Mouse (Mus musculus) forebrain, embryonic 11.5 days (tissue): ENCODE data around the gene Ptms. TPM values are rescaled to one million over a fixed set of nuclear protein-coding genes. Genes with fewer than 3 reads are reported as not detected.

Experiments used
- ATAC-seq: fragments of 200-750 bp; cut with Nextera tagmentation; replicated peaks from 2 replicates; pipeline ENCODE4 v1.8.0; 2017; ENCODE audit warnings: moderate TSS enrichment; ENCODE audit not compliant: low FRiP score
- DNase-seq: peaks from one replicate; pipeline ENCODE4 v3.0.0-alpha.2; 2017; ENCODE audit warnings: low spot score
- H3K27ac ChIP-seq: fragments of 300-500 bp; sonication (generic); 2 replicates; pipeline ENCODE4 v1.5.1; 2014; ENCODE audit warnings: low read depth, low read length
- H3K27me3 ChIP-seq: fragments of 300-500 bp; sonication (generic); 2 replicates; pipeline ENCODE4 v1.6.1; 2014; ENCODE audit warnings: mild to moderate bottlenecking, low read length, mixed read lengths; ENCODE audit not compliant: control insufficient read depth, insufficient read depth
- H3K36me3 ChIP-seq: fragments of 300-500 bp; sonication (generic); 2 replicates; pipeline ENCODE4 v1.6.1; 2014; ENCODE audit warnings: mild to moderate bottlenecking, low read length, moderate library complexity, mixed read lengths; ENCODE audit not compliant: control insufficient read depth, insufficient read depth
- H3K4me1 ChIP-seq: fragments of 300-500 bp; sonication (generic); replicated peaks from 2 replicates; pipeline ENCODE4 v1.6.1; 2014; ENCODE audit warnings: low read length, mixed read lengths; ENCODE audit not compliant: control insufficient read depth, insufficient read depth
- H3K4me2 ChIP-seq: fragments of 300-500 bp; sonication (generic); 2 replicates; pipeline ENCODE4 v1.6.1; 2014; ENCODE audit warnings: low read depth, mild to moderate bottlenecking, low read length, moderate library complexity, mixed read lengths; ENCODE audit not compliant: severe bottlenecking
- H3K4me3 ChIP-seq: fragments of 300-500 bp; sonication (generic); 2 replicates; pipeline ENCODE4 v1.5.1; 2014; ENCODE audit warnings: low read depth, low read length
- H3K9ac ChIP-seq: fragments of 300-500 bp; sonication (generic); 2 replicates; pipeline ENCODE4 v1.6.1; 2014; ENCODE audit warnings: low read length
- H3K9me3 ChIP-seq: fragments of 300-500 bp; sonication (generic); 2 replicates; pipeline ENCODE4 v1.6.1; 2016; ENCODE audit warnings: low read length, mixed read lengths; ENCODE audit not compliant: control insufficient read depth
- WGBS: fragments of 180-500 bp; shearing (Covaris S2); extraction: QIAGEN DNeasy Blood & Tissue Kit; methylation state at CpG from one replicate; pipeline ENCODE4 v1.1.7; 2014; 5-methylcytosine and 5-hydroxymethylcytosine counted together
- polyA plus RNA-seq: library from polyadenylated mRNA; unstranded; fragments of >200 nt; fragmentation: Nextera tagmentation; extraction: Ambion mirVana; gene quantifications from 2 replicates; pipeline ENCODE4 v1.2.1, GENCODE M21; 2014

Ptms gene
- polyA plus RNA-seq, 1 experiment from 2014 or later: 369 TPM

DNA sequence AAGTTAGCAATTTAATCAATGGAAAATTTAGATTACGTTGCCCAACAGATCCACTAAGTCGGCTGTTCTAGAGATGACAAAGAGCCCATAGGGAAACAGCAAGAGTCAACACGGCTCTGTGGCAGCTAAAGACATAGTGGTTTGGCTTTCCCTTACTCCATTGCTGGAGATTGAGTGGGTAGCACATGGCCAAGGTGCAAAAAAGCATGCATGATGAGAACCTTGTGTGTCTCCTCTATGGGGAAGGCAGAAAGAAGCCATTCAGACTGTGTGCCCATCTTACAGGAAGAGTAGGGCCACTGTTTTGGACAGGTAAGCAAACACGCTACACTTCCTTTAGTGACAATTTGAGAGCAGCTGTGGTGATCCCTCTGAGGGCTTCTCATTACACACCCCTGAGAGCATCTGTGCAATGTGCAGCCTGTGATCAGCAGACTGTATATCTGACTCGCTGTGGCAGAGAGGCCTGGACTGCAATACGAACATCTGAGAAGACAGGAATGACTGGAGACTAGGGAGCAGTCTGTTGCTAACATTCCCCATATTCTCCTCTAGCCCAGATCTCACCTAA is 31.3 kb downstream of the Ptms start:
- H3K9ac ChIP-seq: no peak overlapping the region
- no peaks in the 10 kb centered on the region for H3K9me3 ChIP-seq
- no peaks in the 10 kb centered on the region for H3K36me3 ChIP-seq
- H3K27me3 ChIP-seq: no peaks in the 10 kb centered on the region
- H3K27ac ChIP-seq: no peak overlapping the region
- H3K4me2 ChIP-seq: no peak overlapping the region
- ATAC-seq (no peak), DNase-seq (no peak)
- 91% methylated on average over 6 of the region's 6 CpGs for WGBS
- no peaks in the 10 kb centered on the region for H3K4me1 ChIP-seq
- no peak overlapping the region for H3K4me3 ChIP-seq

DNA sequence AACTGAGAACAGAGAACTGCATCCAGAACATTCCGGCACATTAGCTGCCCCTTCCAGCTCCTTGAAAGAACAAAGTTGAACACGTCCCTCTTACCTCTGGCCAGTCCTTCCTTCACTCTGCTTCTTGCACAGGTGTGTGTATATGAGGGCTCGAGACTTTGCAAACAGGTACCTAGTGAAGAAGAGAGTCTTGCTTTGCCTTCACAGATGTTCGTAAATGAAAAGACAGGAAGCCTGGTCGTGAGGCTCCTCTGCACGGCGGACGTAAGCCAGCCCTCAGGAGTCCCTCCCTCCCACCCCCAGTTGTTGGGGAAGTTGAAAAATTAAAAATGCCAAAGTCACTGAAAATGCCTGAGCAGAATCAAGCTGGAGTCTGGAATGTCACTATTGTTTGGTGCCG is 31.9 kb downstream of the Ptms start, which contains the start of gene Cd4:
Cd4 (minus strand) TSS at position 236 of the 400 bp plus-strand sequence.
- H3K4me1 ChIP-seq: no peaks in the 10 kb centered on the region
- H3K4me2 ChIP-seq: no peak within 1 kb of the TSS
- no peaks in the 10 kb centered on the region for H3K36me3 ChIP-seq
- whole genome bisulfite sequencing: 88% methylated on average over 9 of the region's 9 CpGs
- DNase-seq (no peak), ATAC-seq (no peak)
- no peak within 1 kb of the TSS for H3K9ac ChIP-seq
- H3K27me3 ChIP-seq: no peaks in the 10 kb centered on the region
- H3K9me3 ChIP-seq: no peaks in the 10 kb centered on the region
- no peak within 1 kb of the TSS for H3K4me3 ChIP-seq
- H3K27ac ChIP-seq: no peak within 1 kb of the TSS

DNA sequence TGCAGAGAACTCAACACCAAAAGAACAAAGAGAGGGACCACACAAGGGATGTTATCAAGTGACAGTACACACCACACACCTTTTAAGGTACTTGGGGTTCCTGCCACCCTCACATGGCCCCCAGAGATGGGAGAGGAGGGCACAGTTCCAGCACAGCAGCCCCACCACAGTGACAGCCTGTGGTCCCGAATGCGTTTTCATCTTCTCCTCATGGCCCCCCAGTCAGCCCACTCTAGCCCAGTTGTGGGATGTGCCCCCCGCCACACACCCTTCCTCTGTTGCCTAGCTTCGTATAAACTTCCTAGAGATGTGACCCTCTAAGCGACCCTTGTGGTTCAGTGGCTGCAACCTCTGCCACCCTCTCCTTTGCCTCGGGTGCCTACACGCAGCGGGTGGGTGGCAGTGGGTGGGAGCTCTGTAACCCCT is 33.9 kb downstream of the Ptms start:
- ATAC-seq: no peak
- Histone ChIP-seq H3K4me2 (no peak overlapping the region), H3K4me1 (no peaks in the 10 kb centered on the region), H3K36me3 (no peaks in the 10 kb centered on the region), H3K4me3 (no peak overlapping the region), H3K9ac (no peak overlapping the region), H3K9me3 (no peaks in the 10 kb centered on the region), H3K27ac (no peak overlapping the region), H3K27me3 (no peaks in the 10 kb centered on the region)
- 89% methylated on average over 8 of the region's 8 CpGs for WGBS
- no peak for DNase-seq

DNA sequence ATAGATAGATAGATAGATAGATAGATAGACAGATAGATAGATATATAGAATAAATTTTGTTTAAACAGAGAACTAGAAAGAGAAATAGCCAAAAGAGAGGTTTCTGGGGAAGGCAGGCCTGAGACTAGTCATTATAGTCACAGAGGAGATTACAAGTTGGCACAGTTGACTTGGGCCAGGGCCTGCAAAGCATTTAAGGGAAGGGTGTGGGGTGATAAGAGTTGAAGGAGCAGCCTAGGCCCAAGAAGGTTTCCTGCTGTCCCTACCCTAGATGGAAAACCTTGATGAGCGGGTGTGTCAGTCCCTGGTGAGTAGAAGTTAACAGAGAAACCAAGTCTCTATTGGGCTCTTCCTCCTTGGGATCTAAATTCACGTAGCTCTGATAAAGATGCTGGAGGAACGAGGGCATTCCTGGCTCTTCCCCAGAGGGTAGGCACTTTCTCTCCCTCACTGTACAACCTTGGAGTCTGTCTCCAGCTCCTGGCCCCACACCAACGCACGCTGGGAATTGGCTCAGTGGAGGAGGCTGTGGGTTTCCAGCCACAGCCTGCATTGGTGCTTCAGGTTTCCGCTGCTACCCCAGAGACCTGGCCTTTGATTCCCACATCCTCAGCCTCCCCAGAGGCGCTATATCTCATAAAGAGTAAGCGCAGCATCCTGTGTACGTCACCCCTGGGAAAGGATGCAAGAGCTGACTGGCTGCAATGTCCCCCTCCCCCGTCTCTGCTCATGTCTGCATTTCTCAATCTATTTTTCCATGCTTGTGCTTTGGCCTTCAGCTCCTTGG is 35.0 kb downstream of the Ptms start:
- Histone ChIP-seq H3K9ac (no peak overlapping the region), H3K36me3 (no peaks in the 10 kb centered on the region), H3K9me3 (no peaks in the 10 kb centered on the region), H3K27me3 (no peaks in the 10 kb centered on the region), H3K27ac (no peak overlapping the region), H3K4me1 (no peaks in the 10 kb centered on the region), H3K4me3 (no peak overlapping the region), H3K4me2 (no peak overlapping the region)
- DNase-seq: no peak
- no peak for ATAC-seq
- WGBS: 86% methylated on average over 10 of the region's 10 CpGs

DNA sequence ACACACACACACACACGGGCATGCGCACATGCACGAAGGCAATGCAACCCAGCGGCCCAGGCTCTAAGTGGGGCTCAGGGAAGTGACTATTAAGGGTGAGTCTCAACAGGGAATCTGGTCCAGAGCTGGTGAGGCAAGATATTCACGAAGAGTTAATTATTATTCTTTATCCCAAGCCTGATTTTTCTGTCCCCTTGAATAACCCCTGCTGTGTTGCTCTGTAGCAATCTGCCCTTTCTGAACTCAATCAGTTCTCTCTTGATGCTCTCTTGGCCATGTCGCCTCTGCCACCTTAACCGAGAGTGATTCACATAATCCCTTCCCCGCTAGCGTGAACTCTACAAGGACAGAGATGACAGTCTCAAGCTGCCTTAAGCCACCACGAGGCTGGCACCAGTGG is 36.6 kb downstream of the Ptms start:
- Histone ChIP-seq H3K4me2 (no peak overlapping the region), H3K9ac (no peak overlapping the region), H3K27me3 (no peaks in the 10 kb centered on the region), H3K36me3 (no peaks in the 10 kb centered on the region), H3K4me1 (no peaks in the 10 kb centered on the region), H3K27ac (no peak overlapping the region), H3K9me3 (no peaks in the 10 kb centered on the region), H3K4me3 (no peak overlapping the region)
- 72% methylated on average over 10 of the region's 10 CpGs for WGBS
- DNase-seq (no peak), ATAC-seq (no peak)

DNA sequence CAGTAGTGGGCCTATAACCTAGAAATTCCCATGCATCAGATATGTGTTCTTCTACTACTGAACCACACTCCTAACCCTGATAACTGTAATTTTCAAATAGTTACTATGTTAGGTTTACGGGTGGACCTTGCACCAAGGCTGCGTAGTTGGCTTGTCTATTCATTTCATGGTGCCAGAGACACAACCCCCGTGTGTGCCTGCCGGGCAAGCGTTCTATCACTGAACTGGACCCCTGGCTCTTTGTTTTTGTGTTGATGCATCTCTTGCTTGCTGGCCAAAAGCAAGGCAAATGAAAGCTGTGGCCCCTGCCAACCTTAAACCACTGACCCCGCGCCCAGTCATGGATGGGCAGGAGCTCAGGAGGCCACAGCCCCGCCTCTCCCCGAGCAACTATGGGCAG is 38.1 kb downstream of the Ptms start:
- DNase-seq (no peak), ATAC-seq (no peak)
- H3K9me3 ChIP-seq: no peaks in the 10 kb centered on the region
- H3K4me2 ChIP-seq: no peak overlapping the region
- 92% methylated on average over 9 of the region's 9 CpGs for WGBS
- H3K27me3 ChIP-seq: no peaks in the 10 kb centered on the region
- no peak overlapping the region for H3K4me3 ChIP-seq
- no peak overlapping the region for H3K9ac ChIP-seq
- H3K36me3 ChIP-seq: no peaks in the 10 kb centered on the region
- H3K27ac ChIP-seq: no peak overlapping the region
- no peaks in the 10 kb centered on the region for H3K4me1 ChIP-seq

DNA sequence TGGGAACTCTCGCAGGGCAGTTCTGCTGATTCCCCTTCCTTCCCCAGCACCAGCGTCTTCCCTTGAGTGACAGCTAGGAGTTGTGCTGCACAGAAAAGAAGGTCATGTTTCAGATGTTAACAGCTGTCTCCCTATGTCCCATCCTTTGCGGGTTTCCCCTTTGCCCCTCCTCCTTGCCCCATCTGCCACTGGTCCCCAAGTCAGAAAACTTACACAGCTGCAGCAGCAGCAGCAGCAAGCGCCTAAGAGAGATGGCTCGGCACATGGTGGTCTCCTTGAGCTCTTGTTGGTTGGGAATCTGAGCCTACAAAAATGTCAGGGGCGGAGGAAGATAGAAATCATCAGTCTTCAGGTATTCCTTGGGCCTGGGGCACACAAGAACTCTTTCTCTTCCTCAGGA is 40.5 kb downstream of the Ptms start:
- Histone ChIP-seq H3K9ac (no peak overlapping the region), H3K4me1 (no peaks in the 10 kb centered on the region), H3K27me3 (no peaks in the 10 kb centered on the region), H3K36me3 (no peaks in the 10 kb centered on the region), H3K27ac (no peak overlapping the region), H3K9me3 (no peaks in the 10 kb centered on the region), H3K4me2 (no peak overlapping the region), H3K4me3 (no peak overlapping the region)
- DNase-seq (no peak), ATAC-seq (no peak)
- WGBS: 76% methylated on average over 6 of the region's 6 CpGs

DNA sequence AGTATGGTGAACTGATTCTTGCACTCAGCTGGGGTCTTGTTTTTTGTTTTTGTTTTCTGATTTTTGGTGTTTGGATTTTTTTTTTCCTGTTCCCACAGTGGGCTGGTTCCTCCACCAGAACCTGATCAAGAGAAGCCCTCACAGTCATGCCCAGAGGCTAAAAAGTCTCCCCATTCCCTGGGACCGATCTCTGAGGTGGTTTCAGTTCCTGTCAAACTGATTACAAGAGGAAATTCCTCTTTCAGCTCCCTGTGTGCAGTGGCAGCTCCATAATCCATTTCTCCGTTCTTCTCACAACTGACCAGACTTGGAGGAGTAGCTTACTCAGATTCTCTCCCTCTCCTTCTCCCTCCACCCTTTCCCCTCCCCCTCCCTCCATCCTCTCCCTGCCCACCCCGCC is 45.6 kb downstream of the Ptms start:
- Histone ChIP-seq H3K27me3 (no peaks in the 10 kb centered on the region), H3K36me3 (no peaks in the 10 kb centered on the region), H3K9ac (no peak overlapping the region), H3K4me1 (no peaks in the 10 kb centered on the region), H3K4me3 (no peak overlapping the region), H3K4me2 (no peak overlapping the region), H3K27ac (no peak overlapping the region), H3K9me3 (no peaks in the 10 kb centered on the region)
- WGBS: 60% methylated on average over 3 of the region's 3 CpGs
- DNase-seq (no peak), ATAC-seq (no peak)

DNA sequence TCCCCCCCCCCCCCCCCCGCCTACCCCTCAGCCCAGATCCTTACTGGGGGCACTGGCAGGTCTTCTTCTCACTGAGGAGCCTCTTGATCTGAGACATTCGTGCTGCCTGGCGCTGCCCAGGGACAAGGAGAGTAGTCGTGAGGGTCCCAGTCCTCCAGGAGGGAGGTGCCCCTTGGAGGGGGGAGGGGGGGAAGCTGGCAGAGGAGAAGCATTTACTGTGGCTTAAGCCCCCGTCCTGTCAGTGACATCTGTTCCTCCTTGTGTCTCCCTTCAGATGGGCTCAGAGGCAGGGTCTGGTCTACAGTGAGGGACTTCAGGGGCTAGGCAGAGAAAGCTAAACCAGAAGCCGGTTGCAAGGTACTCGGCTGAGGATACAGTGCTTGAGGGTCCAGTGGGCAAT is 53.3 kb downstream of the Ptms start:
- Histone ChIP-seq H3K4me3 (no peak overlapping the region), H3K36me3 (no peaks in the 10 kb centered on the region), H3K27me3 (no peaks in the 10 kb centered on the region; the same call in 1 of the 2 replicates), H3K4me1 (peaks cover 15% of the 10 kb centered on the region), H3K4me2 (no peak overlapping the region), H3K9me3 (no peaks in the 10 kb centered on the region), H3K9ac (no peak overlapping the region), H3K27ac (no peak overlapping the region)
- DNase-seq (no peak), ATAC-seq (no peak)
- 59% methylated on average over 6 of the region's 7 CpGs for WGBS
